Mouse (Mus musculus): ENCODE measurements around the gene Ide. TPM values are rescaled to one million over a fixed set of nuclear protein-coding genes. Genes with fewer than 3 reads are reported as not detected.

Gene Ide
- polyA plus RNA-seq, 1 experiment from 2014 or later: 34.3 TPM

- no peak overlapping the region for H3K4me3 ChIP-seq
Observed at GRCm38 (mm10) chr19:37362545-37362944, 24.9 kb upstream of the Ide start.

GRCm38 (mm10) chr19:37360044-37360443 lies 22.4 kb upstream of the Ide start:
- WGBS: 67% methylated on average over 5 of the region's 5 CpGs

More at GRCm38 (mm10) chr19:37362545-37362944, 24.9 kb upstream of the Ide start:
- 29% methylated on average over 5 of the region's 5 CpGs for WGBS
- no peak overlapping the region for H3K27ac ChIP-seq
- no peaks in the 10 kb centered on the region for H3K4me1 ChIP-seq
- H3K36me3 ChIP-seq: no peaks in the 10 kb centered on the region
- no peaks in the 10 kb centered on the region for H3K27me3 ChIP-seq
- no peaks in the 10 kb centered on the region for H3K9me3 ChIP-seq
- no peak overlapping the region for H3K4me2 ChIP-seq (replicated peaks)
- no peak overlapping the region for H3K9ac ChIP-seq
- ATAC-seq (ENCODE audit: insufficient number of reproducible peaks, insufficient read depth, low FRiP score, low TSS enrichment): no peak

GRCm38 (mm10) chr19:37353331-37353730 lies 15.7 kb upstream of the Ide start:
- WGBS: 87% methylated on average over 6 of the region's 6 CpGs
- H3K9me3 ChIP-seq: no peaks in the 10 kb centered on the region; the same call in 1 of the 2 replicates

More at GRCm38 (mm10) chr19:37360044-37360443, 22.4 kb upstream of the Ide start:
- H3K27ac ChIP-seq: no peak overlapping the region
- no peak overlapping the region for H3K9ac ChIP-seq
- no peak overlapping the region for H3K4me3 ChIP-seq
- no peaks in the 10 kb centered on the region for H3K4me1 ChIP-seq
- H3K36me3 ChIP-seq: no peaks in the 10 kb centered on the region
- no peak for ATAC-seq (ENCODE audit: insufficient number of reproducible peaks, insufficient read depth, low FRiP score, low TSS enrichment)
- no peak overlapping the region for H3K4me2 ChIP-seq (replicated peaks)
- H3K9me3 ChIP-seq: no peaks in the 10 kb centered on the region
- no peaks in the 10 kb centered on the region for H3K27me3 ChIP-seq

GRCm38 (mm10) chr19:37352756-37353155 lies 15.1 kb upstream of the Ide start:
- ATAC-seq (ENCODE audit: insufficient number of reproducible peaks, insufficient read depth, low FRiP score, low TSS enrichment): no peak
- no peaks in the 10 kb centered on the region for H3K36me3 ChIP-seq
- 78% methylated on average over 3 of the region's 3 CpGs for WGBS

More at GRCm38 (mm10) chr19:37353331-37353730, 15.7 kb upstream of the Ide start:
- Histone ChIP-seq H3K4me3 (no peak overlapping the region), H3K27ac (no peak overlapping the region), H3K36me3 (no peaks in the 10 kb centered on the region), H3K4me1 (no peaks in the 10 kb centered on the region), H3K9ac (no peak overlapping the region), H3K27me3 (no peaks in the 10 kb centered on the region), H3K4me2 (replicated peaks) (no peak overlapping the region)
- ATAC-seq (ENCODE audit: insufficient number of reproducible peaks, insufficient read depth, low FRiP score, low TSS enrichment): no peak

GRCm38 (mm10) chr19:37348952-37349351 lies 11.3 kb upstream of the Ide start:
- Histone ChIP-seq H3K4me3 (no peak overlapping the region), H3K9me3 (no peaks in the 10 kb centered on the region; the same call in 1 of the 2 replicates), H3K4me2 (replicated peaks) (no peak overlapping the region), H3K4me1 (no peaks in the 10 kb centered on the region), H3K27ac (no peak overlapping the region), H3K36me3 (no peaks in the 10 kb centered on the region), H3K27me3 (no peaks in the 10 kb centered on the region), H3K9ac (no peak overlapping the region)
- no peak for ATAC-seq (ENCODE audit: insufficient number of reproducible peaks, insufficient read depth, low FRiP score, low TSS enrichment)

More at GRCm38 (mm10) chr19:37352756-37353155, 15.1 kb upstream of the Ide start:
- Histone ChIP-seq H3K27me3 (no peaks in the 10 kb centered on the region), H3K4me2 (replicated peaks) (no peak overlapping the region), H3K27ac (no peak overlapping the region), H3K4me1 (no peaks in the 10 kb centered on the region), H3K4me3 (no peak overlapping the region), H3K9ac (no peak overlapping the region), H3K9me3 (no peaks in the 10 kb centered on the region; the same call in 1 of the 2 replicates)

- Histone ChIP-seq H3K36me3 (no peaks in the 10 kb centered on the region), H3K9ac (no peak overlapping the region), H3K4me1 (no peaks in the 10 kb centered on the region), H3K4me2 (replicated peaks) (no peak overlapping the region), H3K27me3 (no peaks in the 10 kb centered on the region), H3K4me3 (no peak overlapping the region), H3K9me3 (no peaks in the 10 kb centered on the region; the same call in 1 of the 2 replicates), H3K27ac (no peak overlapping the region)
- 86% methylated on average over 10 of the region's 10 CpGs for WGBS
- ATAC-seq (ENCODE audit: insufficient number of reproducible peaks, insufficient read depth, low FRiP score, low TSS enrichment): no peak
Observed at GRCm38 (mm10) chr19:37348331-37348730, 10.7 kb upstream of the Ide start.

GRCm38 (mm10) chr19:37346258-37346657 lies 8.6 kb upstream of the Ide start:
- no peak overlapping the region for H3K4me3 ChIP-seq
- no peak overlapping the region for H3K9ac ChIP-seq
- no peaks in the 10 kb centered on the region for H3K36me3 ChIP-seq
- no peak overlapping the region for H3K27ac ChIP-seq
- 74% methylated on average over 3 of the region's 3 CpGs for WGBS
- no peaks in the 10 kb centered on the region for H3K27me3 ChIP-seq
- H3K4me2 ChIP-seq (replicated peaks): no peak overlapping the region
- ATAC-seq (ENCODE audit: insufficient number of reproducible peaks, insufficient read depth, low FRiP score, low TSS enrichment): no peak
- H3K4me1 ChIP-seq: no peaks in the 10 kb centered on the region
- no peaks in the 10 kb centered on the region for H3K9me3 ChIP-seq

- no peak overlapping the region for H3K9ac ChIP-seq
- ATAC-seq (ENCODE audit: insufficient number of reproducible peaks, insufficient read depth, low FRiP score, low TSS enrichment): no peak
- H3K27ac ChIP-seq: no peak overlapping the region
- H3K4me3 ChIP-seq: no peak overlapping the region
- H3K4me1 ChIP-seq: no peaks in the 10 kb centered on the region
- H3K36me3 ChIP-seq: no peaks in the 10 kb centered on the region
- no peaks in the 10 kb centered on the region for H3K9me3 ChIP-seq
- no peak overlapping the region for H3K4me2 ChIP-seq (replicated peaks)
- no peaks in the 10 kb centered on the region for H3K27me3 ChIP-seq
- 81% methylated on average over 5 of the region's 5 CpGs for WGBS
Observed at GRCm38 (mm10) chr19:37343899-37344298, 6.2 kb upstream of the Ide start.

GRCm38 (mm10) chr19:37340931-37341330 lies 3.3 kb upstream of the Ide start:
- no peaks in the 10 kb centered on the region for H3K4me1 ChIP-seq
- WGBS: 77% methylated on average over 5 of the region's 5 CpGs
- H3K36me3 ChIP-seq: no peaks in the 10 kb centered on the region
- no peak overlapping the region for H3K4me2 ChIP-seq (replicated peaks)
- no peaks in the 10 kb centered on the region for H3K27me3 ChIP-seq
- ATAC-seq (ENCODE audit: insufficient number of reproducible peaks, insufficient read depth, low FRiP score, low TSS enrichment): no peak
- no peak overlapping the region for H3K4me3 ChIP-seq
- H3K27ac ChIP-seq: no peak overlapping the region
- no peak overlapping the region for H3K9ac ChIP-seq
- no peaks in the 10 kb centered on the region for H3K9me3 ChIP-seq

GRCm38 (mm10) chr19:37340495-37340894 lies 2.8 kb upstream of the Ide start:
- WGBS: 81% methylated on average over 5 of the region's 5 CpGs
- H3K27ac ChIP-seq: no peak overlapping the region
- no peak overlapping the region for H3K4me3 ChIP-seq
- no peaks in the 10 kb centered on the region for H3K4me1 ChIP-seq
- no peak overlapping the region for H3K4me2 ChIP-seq (replicated peaks)
- no peaks in the 10 kb centered on the region for H3K9me3 ChIP-seq
- no peaks in the 10 kb centered on the region for H3K36me3 ChIP-seq
- ATAC-seq (ENCODE audit: insufficient number of reproducible peaks, insufficient read depth, low FRiP score, low TSS enrichment): no peak
- H3K27me3 ChIP-seq: no peaks in the 10 kb centered on the region
- no peak overlapping the region for H3K9ac ChIP-seq

- 68% methylated on average over 1 of the region's 1 CpGs for WGBS
Observed at GRCm38 (mm10) chr19:37335392-37335791, 2.3 kb downstream of the Ide start.

GRCm38 (mm10) chr19:37333357-37333756 lies 4.3 kb downstream of the Ide start:
- WGBS: 96% methylated on average over 5 of the region's 5 CpGs
- H3K27ac ChIP-seq: no peak overlapping the region
- no peak overlapping the region for H3K9ac ChIP-seq
- no peaks in the 10 kb centered on the region for H3K4me1 ChIP-seq
- no peak overlapping the region for H3K4me3 ChIP-seq
- H3K4me2 ChIP-seq (replicated peaks): no peak overlapping the region
- no peaks in the 10 kb centered on the region for H3K27me3 ChIP-seq
- no peaks in the 10 kb centered on the region for H3K9me3 ChIP-seq
- 0 out of 2 replicates have a peak, but pooled peaks cover under 1% of the 10 kb centered on the region for H3K36me3 ChIP-seq
- ATAC-seq (ENCODE audit: insufficient number of reproducible peaks, insufficient read depth, low FRiP score, low TSS enrichment): no peak

More at GRCm38 (mm10) chr19:37335392-37335791, 2.3 kb downstream of the Ide start:
- no peaks in the 10 kb centered on the region for H3K36me3 ChIP-seq
- H3K9ac ChIP-seq: no peak overlapping the region
- H3K4me1 ChIP-seq: no peaks in the 10 kb centered on the region
- no peak overlapping the region for H3K27ac ChIP-seq
- no peaks in the 10 kb centered on the region for H3K27me3 ChIP-seq
- ATAC-seq (ENCODE audit: insufficient number of reproducible peaks, insufficient read depth, low FRiP score, low TSS enrichment): no peak
- no peaks in the 10 kb centered on the region for H3K9me3 ChIP-seq
- H3K4me3 ChIP-seq: no peak overlapping the region
- H3K4me2 ChIP-seq (replicated peaks): no peak overlapping the region
